Mouse (Mus musculus) heart, postnatal 0 days (tissue): ENCODE data around the gene Esrrg. TPM values are rescaled to one million over a fixed set of nuclear protein-coding genes. Genes with fewer than 3 reads are reported as not detected.

Experiments used
- ATAC-seq: fragments of 200-750 bp; cut with Nextera tagmentation; 2 replicates; pipeline ENCODE4 v1.8.0; 2017; ENCODE audit warnings: low read depth, moderate number of reproducible peaks, moderate library complexity; ENCODE audit not compliant: insufficient read depth
- DNase-seq: peaks from one replicate; pipeline ENCODE4 v3.0.0-alpha.2; 2016; ENCODE audit warnings: low spot score
- H3K27ac ChIP-seq: fragments of 300-500 bp; sonication (generic); 2 replicates; pipeline ENCODE4 v1.5.1; 2014; ENCODE audit warnings: low read depth, mild to moderate bottlenecking
- H3K27me3 ChIP-seq: fragments of 300-500 bp; sonication (generic); 2 replicates; pipeline ENCODE4 v1.6.1; 2014; ENCODE audit warnings: low read length, mixed read lengths; ENCODE audit not compliant: control insufficient read depth, insufficient read depth
- H3K36me3 ChIP-seq: fragments of 300-500 bp; sonication (generic); replicated peaks from 2 replicates; pipeline ENCODE4 v1.6.1; 2014; ENCODE audit warnings: low read length, mixed read lengths; ENCODE audit not compliant: control insufficient read depth, insufficient read depth
- H3K4me1 ChIP-seq: fragments of 300-500 bp; sonication (generic); 2 replicates; pipeline ENCODE4 v1.6.1; 2014; ENCODE audit warnings: antibody characterized with exemption; ENCODE audit not compliant: control insufficient read depth, insufficient read depth
- H3K4me2 ChIP-seq: fragments of 300-500 bp; sonication (generic); 2 replicates; pipeline ENCODE4 v1.6.1; 2014; ENCODE audit warnings: low read depth, mild to moderate bottlenecking, low read length, moderate library complexity
- H3K4me3 ChIP-seq: fragments of 300-500 bp; sonication (generic); 2 replicates; pipeline ENCODE4 v1.5.1; 2014; ENCODE audit warnings: low read depth, low read length
- H3K9ac ChIP-seq: fragments of 300-500 bp; sonication (generic); replicated peaks from 2 replicates; pipeline ENCODE4 v1.6.1; 2014; ENCODE audit warnings: low read depth, low read length, mixed read lengths
- H3K9me3 ChIP-seq: fragments of 300-500 bp; sonication (generic); replicated peaks from 2 replicates; pipeline ENCODE4 v1.6.1; 2016; ENCODE audit warnings: low read length; ENCODE audit not compliant: control insufficient read depth
- CTCF ChIP-seq: IDR thresholded peaks from 2 replicates; pipeline ENCODE4 v1.5.1; 2016; ENCODE audit warnings: antibody characterized with exemption, control low read depth, low read depth
- EP300 ChIP-seq: IDR thresholded peaks from 2 replicates; pipeline ENCODE4 v1.6.1; 2016; ENCODE audit warnings: antibody characterized with exemption, low read depth
- WGBS: fragments of 180-500 bp; shearing (Covaris S2); extraction: QIAGEN DNeasy Blood & Tissue Kit; methylation state at CpG from one replicate; pipeline ENCODE4 v1.1.7; 2014; 5-methylcytosine and 5-hydroxymethylcytosine counted together
- polyA plus RNA-seq: library from polyadenylated mRNA; unstranded; fragments of >200 nt; fragmentation: Nextera tagmentation; extraction: Ambion mirVana; gene quantifications from 2 replicates; pipeline ENCODE4 v1.2.1, GENCODE M21; 2015
- total RNA-seq: library from RNA; depleted of rRNA; stranded (reverse); fragments of >200 nt; gene quantifications from 2 replicates; pipeline ENCODE4 v1.2.3, GENCODE M21; 2014; ENCODE audit warnings: low replicate concordance

The Esrrg gene
- total and polyA plus RNA-seq, 2 experiments from 2014 or later: 11.5 to 16.8 TPM

DNA sequence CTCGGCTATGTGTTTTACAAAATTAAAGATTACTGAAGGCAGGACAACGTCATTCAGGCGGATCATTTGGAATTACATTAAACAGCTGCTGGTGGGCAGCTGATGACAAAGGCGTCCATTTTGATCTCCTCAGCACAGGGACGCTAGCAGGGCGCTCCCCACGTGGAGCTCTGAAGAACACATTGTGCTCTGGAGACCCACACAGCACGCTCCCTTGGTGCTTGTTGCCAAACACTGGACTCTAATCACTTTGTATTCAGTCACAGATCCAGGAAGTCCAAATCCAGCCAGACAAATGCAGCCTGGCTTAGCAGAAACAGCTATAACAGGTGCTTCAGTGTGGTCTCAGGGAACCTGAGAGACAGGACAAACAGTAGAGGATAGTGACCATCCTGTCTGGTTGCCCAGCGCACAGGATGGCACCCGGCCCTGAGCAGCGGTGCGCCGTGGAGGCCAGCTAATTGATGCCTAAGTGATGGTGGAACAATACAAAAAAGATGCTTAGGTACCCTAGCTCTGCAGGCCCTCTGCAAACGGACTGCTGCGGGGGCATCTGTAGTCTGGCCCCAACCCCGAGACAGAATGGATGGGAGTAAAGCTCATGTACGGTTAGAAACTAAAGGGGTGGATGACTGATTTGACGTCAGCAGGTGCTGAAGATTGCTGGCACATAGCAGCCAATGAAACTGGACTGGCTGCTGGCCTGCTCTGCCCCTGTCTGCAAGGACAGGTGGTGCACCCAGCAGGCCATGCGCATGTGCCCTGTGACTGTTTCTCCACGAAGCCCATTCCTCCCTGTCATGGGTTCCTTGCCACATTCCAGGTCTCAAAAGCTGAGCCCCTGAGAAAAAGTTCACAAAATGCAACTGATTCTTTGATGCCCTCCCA is 367.1 kb downstream of the Esrrg start:
- no peak overlapping the region for H3K27ac ChIP-seq
- H3K9ac ChIP-seq: no peak overlapping the region
- DNase-seq (peak; percentile 19), ATAC-seq (0 out of 2 replicates have a peak, but pooled peaks have one; percentile 31)
- no peak overlapping the region for H3K4me2 ChIP-seq
- H3K9me3 ChIP-seq: no peaks in the 10 kb centered on the region
- no peaks in the 10 kb centered on the region for H3K36me3 ChIP-seq
- no peaks in the 10 kb centered on the region for H3K27me3 ChIP-seq
- H3K4me3 ChIP-seq: no peak overlapping the region
- TF ChIP-seq CTCF: no peak
- no peak for TF ChIP-seq EP300
- no peaks in the 10 kb centered on the region for H3K4me1 ChIP-seq
- WGBS: 78% methylated on average over 20 of the region's 20 CpGs

DNA sequence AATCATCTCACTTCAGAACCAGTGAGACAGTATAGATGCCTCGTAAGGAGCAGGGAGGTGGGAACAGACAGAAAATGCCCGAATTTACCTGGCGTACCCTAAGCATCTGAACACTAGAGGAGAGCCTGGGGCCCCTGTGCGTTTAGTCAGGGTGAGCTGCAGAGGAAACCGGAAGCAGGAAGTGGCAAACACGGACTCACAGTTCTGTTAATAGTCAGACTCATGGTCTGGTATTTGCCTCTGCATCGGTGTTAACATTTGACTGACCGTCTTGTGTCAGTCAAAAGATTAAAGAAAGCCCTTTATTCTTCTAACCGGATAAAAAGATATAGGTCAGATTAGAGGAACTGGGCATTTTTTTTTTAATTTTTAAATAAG is 367.8 kb downstream of the Esrrg start:
- Histone ChIP-seq H3K27me3 (no peaks in the 10 kb centered on the region), H3K36me3 (no peaks in the 10 kb centered on the region), H3K4me1 (no peaks in the 10 kb centered on the region), H3K27ac (no peak overlapping the region), H3K9ac (no peak overlapping the region), H3K4me2 (no peak overlapping the region), H3K4me3 (no peak overlapping the region), H3K9me3 (no peaks in the 10 kb centered on the region)
- no peak for DNase-seq
- 62% methylated on average over 9 of the region's 9 CpGs for WGBS
- TF ChIP-seq EP300: no peak
- no peak for TF ChIP-seq CTCF
- ATAC-seq: no peak

DNA sequence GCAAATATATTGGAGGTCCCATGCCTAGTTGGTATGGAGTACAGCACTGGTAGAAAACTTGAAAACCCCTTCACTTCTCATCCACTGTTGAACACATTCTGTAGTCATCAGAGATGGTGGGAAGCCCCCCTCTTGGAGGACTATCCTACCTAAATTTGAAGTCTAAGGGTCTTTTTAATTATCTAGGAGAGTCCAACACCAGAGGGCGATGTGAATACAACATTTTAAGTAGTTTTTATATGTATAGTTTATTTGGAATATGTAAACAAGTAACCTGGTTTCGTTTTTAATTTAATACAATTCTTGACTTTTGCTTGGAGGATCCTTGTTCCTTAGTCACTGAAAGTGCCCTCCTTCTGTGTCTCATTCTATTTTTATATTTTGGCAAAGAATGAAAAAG is 372.4 kb downstream of the Esrrg start:
- H3K4me3 ChIP-seq: no peak overlapping the region
- no peak overlapping the region for H3K4me2 ChIP-seq
- WGBS: 61% methylated on average over 2 of the region's 2 CpGs
- no peak for DNase-seq
- no peak for ATAC-seq
- H3K9me3 ChIP-seq: no peaks in the 10 kb centered on the region
- no peak overlapping the region for H3K9ac ChIP-seq
- TF ChIP-seq EP300 (no peak), CTCF (no peak)
- no peaks in the 10 kb centered on the region for H3K36me3 ChIP-seq
- H3K27me3 ChIP-seq: no peaks in the 10 kb centered on the region
- no peaks in the 10 kb centered on the region for H3K4me1 ChIP-seq
- no peak overlapping the region for H3K27ac ChIP-seq

DNA sequence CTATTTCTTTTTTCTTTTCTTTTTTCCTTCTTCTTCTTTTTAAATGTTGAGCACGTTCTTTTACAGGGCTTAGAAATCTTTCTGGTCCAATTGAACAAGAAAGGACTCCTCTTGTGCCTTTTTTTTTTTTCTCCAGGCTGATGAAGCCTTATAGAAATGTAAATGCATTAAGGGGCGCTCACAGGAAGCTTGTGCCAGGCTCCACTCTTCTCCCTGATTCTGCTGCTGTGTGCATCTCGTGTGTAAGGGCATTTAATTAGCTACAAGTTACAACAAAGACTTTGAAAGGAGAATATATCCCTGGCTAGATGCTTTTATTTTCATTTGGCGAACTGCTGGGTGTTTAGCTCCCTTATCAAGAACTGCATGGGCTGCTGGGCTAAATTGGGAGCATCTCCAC is 374.6 kb downstream of the Esrrg start:
- no peak overlapping the region for H3K4me2 ChIP-seq
- no peaks in the 10 kb centered on the region for H3K9me3 ChIP-seq
- no peaks in the 10 kb centered on the region for H3K27me3 ChIP-seq
- no peak overlapping the region for H3K4me3 ChIP-seq
- no peak for TF ChIP-seq CTCF
- TF ChIP-seq EP300: no peak
- no peak overlapping the region for H3K27ac ChIP-seq
- WGBS: 38% methylated on average over 4 of the region's 4 CpGs
- no peaks in the 10 kb centered on the region for H3K36me3 ChIP-seq
- H3K9ac ChIP-seq: no peak overlapping the region
- DNase-seq (no peak), ATAC-seq (no peak)
- H3K4me1 ChIP-seq: no peaks in the 10 kb centered on the region

DNA sequence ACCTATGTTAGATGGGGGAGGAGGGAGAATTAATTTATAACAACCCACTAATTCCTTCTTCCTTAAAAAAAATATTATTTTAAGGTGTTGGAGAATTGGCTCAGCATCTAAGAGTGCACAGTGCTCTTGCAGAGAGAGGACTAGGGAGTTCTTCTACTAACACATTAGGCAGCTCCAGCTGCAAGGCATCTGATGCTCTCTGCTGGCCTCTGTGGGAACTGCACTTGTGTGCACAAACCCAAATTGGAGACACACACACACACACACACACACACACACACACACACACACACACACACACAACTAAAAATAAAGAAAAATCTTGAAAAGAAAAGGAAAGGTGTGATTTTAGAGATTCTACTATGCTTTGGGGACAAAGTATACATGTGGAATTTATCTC is 381.6 kb downstream of the Esrrg start:
- Histone ChIP-seq H3K27ac (no peak overlapping the region), H3K4me2 (no peak overlapping the region), H3K4me1 (no peaks in the 10 kb centered on the region), H3K4me3 (no peak overlapping the region), H3K36me3 (no peaks in the 10 kb centered on the region), H3K9me3 (no peaks in the 10 kb centered on the region), H3K27me3 (no peaks in the 10 kb centered on the region), H3K9ac (no peak overlapping the region)
- DNase-seq (no peak), ATAC-seq (no peak)
- TF ChIP-seq EP300: no peak
- TF ChIP-seq CTCF: peak; percentile 21; the same call in 1 of the 2 replicates
